Mouse (Mus musculus) heart, adult 2 months (tissue): Measurements from ENCODE around the gene Hist1h2be.

ENCODE experiments used
- CTCF ChIP-seq: fragments of 200-600 bp; IDR thresholded peaks from 2 replicates; pipeline ENCODE4 v1.8.1; 2022; ENCODE audit warnings: antibody characterized with exemption, mild to moderate bottlenecking, moderate library complexity
- EP300 ChIP-seq: fragments of 200-500 bp; IDR thresholded peaks from 2 replicates; pipeline ENCODE4 v1.6.1; 2011; ENCODE audit warnings: low read depth, low read length, control low read depth; ENCODE audit not compliant: insufficient read depth

DNA sequence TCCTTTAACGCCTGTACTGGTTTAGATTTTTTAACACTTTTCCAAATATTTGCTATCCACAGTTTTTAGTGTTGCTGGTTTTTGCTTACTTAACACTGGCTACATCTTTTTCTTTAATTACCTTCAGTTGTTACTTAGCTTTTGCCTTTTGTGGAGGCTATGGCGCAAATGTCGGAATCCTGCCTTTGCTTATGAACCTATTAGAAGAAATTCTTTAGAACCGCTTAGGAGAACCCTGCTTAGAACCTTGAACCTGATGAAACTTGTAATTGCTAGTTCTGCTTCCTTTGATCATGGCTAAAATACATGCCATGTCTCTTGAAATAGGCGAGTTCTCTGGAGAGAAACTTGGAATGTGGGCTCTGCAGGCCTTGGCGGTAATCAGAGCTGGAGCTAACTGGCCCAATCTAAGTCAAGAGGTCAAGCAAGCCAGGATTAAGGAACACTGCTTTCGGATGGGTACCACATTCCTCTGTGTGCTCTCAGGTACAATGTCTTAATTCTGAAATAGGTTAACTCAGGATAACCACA, 44.5 kb downstream of the Hist1h2be start:
- TF ChIP-seq CTCF (no peak), EP300 (no peak)
